Mouse (Mus musculus): ENCODE data around the gene Pip4p1. TPM values are rescaled to one million over a fixed set of nuclear protein-coding genes. Genes with fewer than 3 reads are reported as not detected.

Gene Pip4p1
- polyA plus RNA-seq, 1 experiment from 2014 or later: 93.1 TPM

Other genes starting within 250 kb of the Pip4p1 start
- gene Olfr747, start 237.7 kb downstream of the Pip4p1 start, polyA plus RNA-seq (2014; fragmentation: Nextera tagmentation; extraction: Ambion mirVana): not detected in 2 replicates
- not detected in 2 replicates for gene Olfr748, start 223.5 kb downstream of the Pip4p1 start, polyA plus RNA-seq (2014; fragmentation: Nextera tagmentation; extraction: Ambion mirVana)
- not detected in 2 replicates for gene Olfr749, start 185.8 kb downstream of the Pip4p1 start, polyA plus RNA-seq (2014; fragmentation: Nextera tagmentation; extraction: Ambion mirVana)
- gene Ttc5, start 145.3 kb downstream of the Pip4p1 start, polyA plus RNA-seq (2014; fragmentation: Nextera tagmentation; extraction: Ambion mirVana): 122 and 123 TPM in 2 replicates
- not detected in 2 replicates for gene Ccnb1ip1, start 123.1 kb downstream of the Pip4p1 start, polyA plus RNA-seq (2014; fragmentation: Nextera tagmentation; extraction: Ambion mirVana)
- 40.7 and 40.9 TPM in 2 replicates for gene Parp2, start 123.0 kb downstream of the Pip4p1 start, polyA plus RNA-seq (2014; fragmentation: Nextera tagmentation; extraction: Ambion mirVana)
- 3.3 TPM in 2 replicates for gene Tep1, start 60.3 kb downstream of the Pip4p1 start, polyA plus RNA-seq (2014; fragmentation: Nextera tagmentation; extraction: Ambion mirVana)
- gene Klhl33, start 33.3 kb downstream of the Pip4p1 start, polyA plus RNA-seq (2014; fragmentation: Nextera tagmentation; extraction: Ambion mirVana): 1.2 and 1.3 TPM in 2 replicates
- gene Osgep, start 6.0 kb downstream of the Pip4p1 start, polyA plus RNA-seq (2014; fragmentation: Nextera tagmentation; extraction: Ambion mirVana): 107 and 118 TPM in 2 replicates
- 165 and 171 TPM in 2 replicates for gene Apex1, start 5.9 kb downstream of the Pip4p1 start, polyA plus RNA-seq (2014; fragmentation: Nextera tagmentation; extraction: Ambion mirVana)
- 23.2 and 23.9 TPM in 2 replicates for gene Pnp, start 226 bp upstream of the Pip4p1 start, polyA plus RNA-seq (2014; fragmentation: Nextera tagmentation; extraction: Ambion mirVana)
- 2.1 TPM in 1 of 2 replicates, not detected in the other for gene Gm49342, start 13.7 kb upstream of the Pip4p1 start, polyA plus RNA-seq (2014; fragmentation: Nextera tagmentation; extraction: Ambion mirVana)
- gene Pnp2, start 25.1 kb upstream of the Pip4p1 start, polyA plus RNA-seq (2014; fragmentation: Nextera tagmentation; extraction: Ambion mirVana): 0.67 and 1.1 TPM in 2 replicates
- 0.13 TPM in 1 of 2 replicates, not detected in the other for gene Rnase10, start 76.9 kb upstream of the Pip4p1 start, polyA plus RNA-seq (2014; fragmentation: Nextera tagmentation; extraction: Ambion mirVana)
- gene Rnase9, start 111.0 kb upstream of the Pip4p1 start, polyA plus RNA-seq (2014; fragmentation: Nextera tagmentation; extraction: Ambion mirVana): not detected in 2 replicates
- gene Rnase11, start 119.3 kb upstream of the Pip4p1 start, polyA plus RNA-seq (2014; fragmentation: Nextera tagmentation; extraction: Ambion mirVana): not detected in 2 replicates
- gene Rnase12, start 126.8 kb upstream of the Pip4p1 start, polyA plus RNA-seq (2014; fragmentation: Nextera tagmentation; extraction: Ambion mirVana): not detected in 2 replicates
- not detected in 2 replicates for gene Olfr750, start 143.6 kb upstream of the Pip4p1 start, polyA plus RNA-seq (2014; fragmentation: Nextera tagmentation; extraction: Ambion mirVana)
- gene Rnase4, start 160.2 kb upstream of the Pip4p1 start, polyA plus RNA-seq (2014; fragmentation: Nextera tagmentation; extraction: Ambion mirVana): 17.0 and 18.2 TPM in 2 replicates
- gene Ang, start 160.3 kb upstream of the Pip4p1 start, polyA plus RNA-seq (2014; fragmentation: Nextera tagmentation; extraction: Ambion mirVana): 4.8 and 5.2 TPM in 2 replicates
- gene Eddm3b, start 183.6 kb upstream of the Pip4p1 start, polyA plus RNA-seq (2014; fragmentation: Nextera tagmentation; extraction: Ambion mirVana): not detected in 2 replicates
- gene Rnase6, start 193.1 kb upstream of the Pip4p1 start, polyA plus RNA-seq (2014; fragmentation: Nextera tagmentation; extraction: Ambion mirVana): 0.39 and 0.41 TPM in 2 replicates
- 0.50 and 0.54 TPM in 2 replicates for gene Rnase1, start 215.9 kb upstream of the Pip4p1 start, polyA plus RNA-seq (2014; fragmentation: Nextera tagmentation; extraction: Ambion mirVana)
- gene Rnase2b, start 231.4 kb upstream of the Pip4p1 start, polyA plus RNA-seq (2014; fragmentation: Nextera tagmentation; extraction: Ambion mirVana): not detected in 2 replicates